Mouse (Mus musculus): ENCODE measurements at regions not wholly inside any gene's neighbourhood (a gene's known extent, or its start where the extent isn't known, plus 50 kb on each side); places are given as distances from the start of the nearest gene placed in this dataset.

DNA sequence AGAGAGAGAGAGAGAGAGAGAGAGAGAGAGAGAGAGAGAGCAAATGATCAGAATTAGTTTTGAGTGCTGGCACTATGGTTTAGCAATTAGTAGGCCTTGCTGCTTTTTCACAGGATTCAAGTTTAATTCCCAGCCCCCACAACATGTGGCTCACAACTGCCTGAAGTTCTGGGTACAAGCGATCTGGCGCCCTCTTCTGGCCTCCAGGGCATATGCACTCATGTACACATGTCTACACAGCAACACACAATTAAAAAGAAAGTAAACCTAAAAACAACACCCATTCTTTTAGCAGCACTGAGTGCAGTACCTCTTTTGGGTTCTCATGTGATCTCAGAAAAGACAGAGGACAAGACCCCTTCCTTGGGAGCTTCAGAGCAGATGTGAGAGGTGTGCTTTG, 166.2 kb downstream of the Unc5cl start:
- TF ChIP-seq CTCF (IDR thresholded peaks at IDR 0.05) (no peak), EP300 (IDR thresholded peaks at IDR 0.05; ENCODE audit: insufficient read depth, low read depth, low read length) (no peak)

Measured in heart, adult 2 months (tissue).